Mouse (Mus musculus): ENCODE data around the gene Nwd2. TPM values are rescaled to one million over a fixed set of nuclear protein-coding genes. Genes with fewer than 3 reads are reported as not detected.

The Nwd2 gene
- polyA plus RNA-seq, 1 experiment from 2014 or later = 0.67 TPM

DNA sequence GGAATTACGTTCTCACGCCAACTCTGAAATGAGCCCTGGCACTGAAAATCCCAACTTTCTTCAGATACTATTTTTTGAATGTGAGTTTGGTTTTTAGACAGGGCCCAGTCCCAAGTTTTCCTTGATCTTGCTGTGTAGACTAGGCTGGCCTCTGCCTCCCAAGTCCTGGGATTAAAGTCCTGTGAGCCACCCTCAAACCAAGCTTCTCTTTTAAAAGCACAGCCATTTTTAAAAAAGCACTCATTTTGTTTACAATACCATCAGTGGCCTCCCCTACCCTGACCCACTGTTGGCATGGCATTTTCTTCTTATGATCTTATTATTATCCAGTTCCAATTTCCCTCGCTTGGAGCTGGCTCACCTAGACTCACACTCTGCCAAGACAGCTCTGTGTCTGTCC, 185.5 kb downstream of the Nwd2 start:
- no peak overlapping the region for H3K4me2 ChIP-seq (replicated peaks)
- H3K27ac ChIP-seq = no peak overlapping the region
- no peak for ATAC-seq (ENCODE audit: insufficient number of reproducible peaks, insufficient read depth, low FRiP score, low TSS enrichment)
- no peaks in the 10 kb centered on the region for H3K9me3 ChIP-seq
- H3K9ac ChIP-seq = no peak overlapping the region
- no peaks in the 10 kb centered on the region for H3K4me1 ChIP-seq
- H3K27me3 ChIP-seq = no peaks in the 10 kb centered on the region
- 85% methylated on average over 3 of the region's 3 CpGs for WGBS
- no peak overlapping the region for H3K4me3 ChIP-seq
- H3K36me3 ChIP-seq = no peaks in the 10 kb centered on the region

DNA sequence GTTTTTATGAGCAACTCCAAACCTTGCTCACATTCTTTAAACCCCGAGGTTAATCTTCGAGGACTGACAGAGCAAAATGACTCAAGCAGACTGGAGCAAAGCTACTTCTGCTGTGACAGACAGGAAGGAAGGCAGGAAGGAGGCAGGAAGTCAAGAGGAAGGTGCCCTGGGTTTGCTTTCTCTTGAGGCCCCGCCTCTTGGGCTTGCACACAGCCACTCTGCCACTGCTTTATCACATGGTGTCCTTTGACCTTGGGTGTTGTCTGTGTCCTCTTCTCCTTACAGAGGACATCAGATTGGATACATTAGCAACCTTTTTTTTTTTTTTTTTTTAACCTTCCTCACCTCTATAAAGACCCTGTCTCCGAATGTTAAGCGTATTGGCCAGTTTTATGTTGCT, 188.2 kb downstream of the Nwd2 start:
- no peak overlapping the region for H3K9ac ChIP-seq
- no peaks in the 10 kb centered on the region for H3K4me1 ChIP-seq
- no peaks in the 10 kb centered on the region for H3K27me3 ChIP-seq
- H3K36me3 ChIP-seq = no peaks in the 10 kb centered on the region
- no peak overlapping the region for H3K4me3 ChIP-seq
- no peak overlapping the region for H3K27ac ChIP-seq
- ATAC-seq (ENCODE audit: insufficient number of reproducible peaks, insufficient read depth, low FRiP score, low TSS enrichment) = no peak
- WGBS = 82% methylated on average over 5 of the region's 5 CpGs
- H3K9me3 ChIP-seq = no peaks in the 10 kb centered on the region
- no peak overlapping the region for H3K4me2 ChIP-seq (replicated peaks)

DNA sequence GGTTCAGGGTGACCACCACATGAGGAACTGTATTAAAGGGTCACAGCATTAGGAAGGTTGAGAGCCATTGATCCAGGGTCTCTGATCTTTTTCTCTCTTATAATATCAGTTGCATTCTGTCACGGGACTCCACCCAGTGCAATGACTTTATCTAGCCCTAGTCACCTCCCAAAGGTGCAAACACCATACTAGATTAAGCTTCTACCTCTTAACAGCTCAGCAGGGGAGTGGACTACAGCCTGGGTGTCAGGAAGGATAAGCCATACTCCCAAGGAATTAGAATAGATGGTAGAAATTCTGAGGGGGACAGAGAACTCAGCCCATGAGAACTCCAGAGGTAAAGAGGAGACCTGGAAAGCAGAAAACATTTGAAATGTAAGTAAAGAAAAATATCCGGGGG, 188.9 kb downstream of the Nwd2 start:
- Histone ChIP-seq H3K36me3 (no peaks in the 10 kb centered on the region), H3K9me3 (no peaks in the 10 kb centered on the region), H3K27ac (no peak overlapping the region), H3K9ac (no peak overlapping the region), H3K27me3 (no peaks in the 10 kb centered on the region), H3K4me1 (no peaks in the 10 kb centered on the region), H3K4me3 (no peak overlapping the region), H3K4me2 (replicated peaks) (no peak overlapping the region)
- 88% methylated on average over 2 of the region's 2 CpGs for WGBS
- ATAC-seq (ENCODE audit: insufficient number of reproducible peaks, insufficient read depth, low FRiP score, low TSS enrichment) = no peak

DNA sequence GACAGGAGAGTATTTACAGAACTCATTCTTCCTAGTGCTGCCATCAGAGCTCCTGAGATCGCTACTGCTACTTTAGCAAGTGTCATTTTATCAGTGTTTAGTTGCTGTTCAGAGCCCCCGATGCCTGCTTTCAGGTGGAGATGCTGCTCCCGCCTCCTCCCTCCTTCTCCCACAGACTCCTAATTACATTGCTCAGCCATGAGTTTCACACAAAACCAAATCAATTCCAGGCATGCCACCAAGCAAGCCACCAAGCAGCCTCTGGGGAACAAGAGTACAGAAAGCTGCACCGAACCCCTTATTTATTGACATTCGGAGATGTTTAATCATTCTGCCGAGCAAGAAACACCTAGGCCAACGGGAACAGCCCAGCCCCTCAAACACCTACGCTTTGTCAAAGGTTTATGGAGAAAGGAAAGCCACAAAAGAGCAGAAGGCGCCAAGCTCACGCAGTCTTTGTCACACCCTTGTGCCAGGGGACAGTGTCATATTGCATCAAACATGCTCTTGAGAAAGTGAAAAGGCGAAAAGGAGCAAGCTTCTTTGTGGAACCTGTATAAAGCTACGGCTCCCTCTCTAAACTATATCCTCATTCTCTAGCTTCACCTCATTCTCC, 191.0 kb downstream of the Nwd2 start:
- 69% methylated on average over 12 of the region's 12 CpGs for WGBS
- H3K27me3 ChIP-seq = no peaks in the 10 kb centered on the region
- H3K4me2 ChIP-seq (replicated peaks) = no peak overlapping the region
- no peak overlapping the region for H3K4me3 ChIP-seq
- H3K9me3 ChIP-seq = no peaks in the 10 kb centered on the region
- no peaks in the 10 kb centered on the region for H3K4me1 ChIP-seq
- no peak overlapping the region for H3K27ac ChIP-seq
- H3K36me3 ChIP-seq = no peaks in the 10 kb centered on the region
- no peak overlapping the region for H3K9ac ChIP-seq
- ATAC-seq (ENCODE audit: insufficient number of reproducible peaks, insufficient read depth, low FRiP score, low TSS enrichment) = no peak

DNA sequence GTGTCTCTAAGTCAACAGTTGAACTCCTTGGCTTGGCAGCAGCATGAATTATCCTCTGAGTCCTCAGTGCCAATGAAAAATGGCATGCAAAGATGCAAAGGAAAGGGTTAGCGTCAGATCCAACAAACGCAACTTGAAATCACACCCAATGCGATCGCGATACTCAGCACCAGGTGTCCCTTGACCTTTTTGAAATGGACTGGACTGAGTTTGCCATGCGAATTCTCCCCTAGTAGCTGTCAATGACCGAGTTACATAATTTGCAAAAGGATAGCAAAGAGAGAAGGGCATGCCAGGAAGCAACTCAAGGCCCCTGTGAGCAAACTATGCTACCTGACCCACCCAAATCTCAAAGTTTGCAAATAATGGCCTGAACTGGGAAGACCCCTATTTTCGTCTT, 198.2 kb downstream of the Nwd2 start:
- no peak overlapping the region for H3K27ac ChIP-seq
- no peak overlapping the region for H3K9ac ChIP-seq
- ATAC-seq (ENCODE audit: insufficient number of reproducible peaks, insufficient read depth, low FRiP score, low TSS enrichment) = no peak
- H3K27me3 ChIP-seq = no peaks in the 10 kb centered on the region
- 93% methylated on average over 8 of the region's 8 CpGs for WGBS
- H3K36me3 ChIP-seq = no peaks in the 10 kb centered on the region
- H3K9me3 ChIP-seq = 0 out of 2 replicates have a peak, but pooled peaks cover 5% of the 10 kb centered on the region
- no peaks in the 10 kb centered on the region for H3K4me1 ChIP-seq
- H3K4me3 ChIP-seq = no peak overlapping the region
- no peak overlapping the region for H3K4me2 ChIP-seq (replicated peaks)

DNA sequence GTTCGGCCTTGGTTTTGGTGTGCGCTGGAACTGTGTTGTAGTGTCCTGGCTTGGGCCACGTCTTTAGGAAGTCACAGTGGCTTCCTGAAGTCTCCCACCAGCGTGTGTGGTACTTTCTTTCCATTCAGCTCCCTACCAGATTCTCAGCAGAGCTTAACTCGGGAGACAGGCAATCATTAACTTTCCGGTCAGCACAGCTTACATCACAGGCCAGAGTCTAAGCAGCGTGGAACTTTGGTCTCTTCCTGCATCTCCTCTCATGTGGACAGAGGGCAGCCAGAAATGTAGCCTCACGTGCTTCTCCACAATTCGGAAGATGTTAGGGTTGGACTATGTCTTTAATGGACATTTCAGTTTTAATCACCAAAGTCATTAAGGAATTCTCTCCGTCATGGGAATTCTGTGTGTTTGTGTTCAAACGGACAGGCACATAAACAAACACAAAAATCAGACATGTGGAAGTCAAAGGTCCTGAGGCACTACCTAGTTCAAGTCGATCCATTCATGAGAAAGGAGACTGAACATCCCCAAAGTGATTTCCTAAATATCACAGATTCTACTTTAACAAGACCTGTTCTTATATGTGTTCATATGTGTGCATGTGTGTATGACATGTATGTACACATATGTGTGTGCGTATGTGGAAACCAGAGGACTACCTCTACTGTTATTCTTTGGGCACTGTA, 198.8 kb downstream of the Nwd2 start:
- no peaks in the 10 kb centered on the region for H3K4me1 ChIP-seq
- no peaks in the 10 kb centered on the region for H3K36me3 ChIP-seq
- WGBS = 89% methylated on average over 13 of the region's 13 CpGs
- H3K9ac ChIP-seq = no peak overlapping the region
- ATAC-seq (ENCODE audit: insufficient number of reproducible peaks, insufficient read depth, low FRiP score, low TSS enrichment) = no peak
- no peak overlapping the region for H3K4me2 ChIP-seq (replicated peaks)
- H3K27me3 ChIP-seq = no peaks in the 10 kb centered on the region
- no peak overlapping the region for H3K27ac ChIP-seq
- 0 out of 2 replicates have a peak, but pooled peaks cover 5% of the 10 kb centered on the region for H3K9me3 ChIP-seq
- H3K4me3 ChIP-seq = no peak overlapping the region

DNA sequence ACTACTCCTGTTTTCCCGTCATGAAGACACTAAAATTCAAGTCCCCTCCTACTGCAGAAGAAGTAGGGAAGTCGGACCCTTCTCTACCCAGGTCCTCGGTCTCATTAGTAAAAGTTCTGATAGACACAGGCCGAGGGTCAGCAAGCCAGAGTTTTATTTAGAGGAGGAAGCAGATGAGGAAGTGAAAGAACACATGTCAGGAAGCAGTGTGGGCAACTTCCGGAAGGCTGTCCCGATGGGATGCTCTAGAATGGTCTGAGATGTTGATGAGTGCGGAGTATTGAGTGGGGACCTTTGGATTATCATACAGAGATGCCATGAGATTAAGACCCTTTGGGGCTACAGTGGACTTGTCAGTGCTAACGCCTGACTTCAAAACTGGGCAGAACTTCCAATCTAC, 210.0 kb downstream of the Nwd2 start:
- Histone ChIP-seq H3K4me3 (no peak overlapping the region), H3K4me1 (no peaks in the 10 kb centered on the region), H3K4me2 (replicated peaks) (no peak overlapping the region), H3K9ac (no peak overlapping the region), H3K36me3 (no peaks in the 10 kb centered on the region), H3K27ac (no peak overlapping the region), H3K27me3 (no peaks in the 10 kb centered on the region), H3K9me3 (no peaks in the 10 kb centered on the region)
- ATAC-seq (ENCODE audit: insufficient number of reproducible peaks, insufficient read depth, low FRiP score, low TSS enrichment) = no peak
- 89% methylated on average over 8 of the region's 8 CpGs for WGBS

Other genes with a start within 250 kb of the Nwd2 start
- gene 0610040J01Rik, start 163.3 kb downstream of the Nwd2 start, polyA plus RNA-seq (2016; fragmentation: Nextera tagmentation; extraction: Ambion mirVana) = 5.0 and 5.7 TPM in 2 replicates